Mouse (Mus musculus): Measurements from ENCODE around the gene Galnt10. TPM values are rescaled to one million over a fixed set of nuclear protein-coding genes. Genes with fewer than 3 reads are reported as not detected.
A peak's percentile ranks its signal among the peaks of the same experiment; 100 is the strongest.
"Not testable (repeated sequence)": the region's sequence is repeated elsewhere in the genome, so short reads cannot be mapped to it uniquely, and the experiment has no call there.

Galnt10 gene
- total RNA-seq, 2 experiments from 2014 or later: 47.0 to 51.6 TPM

DNA sequence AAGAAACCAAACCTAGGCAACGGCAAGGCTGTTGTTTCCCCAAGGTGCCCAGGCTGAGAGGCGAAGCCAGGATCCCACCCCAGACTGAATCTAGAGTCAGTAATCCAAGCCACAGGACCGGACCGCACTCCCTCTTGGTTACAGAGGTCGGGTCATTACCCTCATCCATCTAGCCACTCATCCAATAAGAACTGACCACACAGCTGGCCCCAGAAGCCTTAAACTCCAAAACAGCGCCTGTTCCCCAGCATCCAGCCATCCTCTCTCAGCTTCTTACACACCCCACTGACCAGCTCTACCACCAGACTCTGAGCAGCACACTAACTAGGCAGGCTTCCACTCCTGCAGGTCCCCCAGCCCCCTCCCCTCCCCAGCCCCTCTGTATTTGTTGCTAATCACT is 149.8 kb downstream of the Galnt10 start:
- no peak for DNase-seq

DNA sequence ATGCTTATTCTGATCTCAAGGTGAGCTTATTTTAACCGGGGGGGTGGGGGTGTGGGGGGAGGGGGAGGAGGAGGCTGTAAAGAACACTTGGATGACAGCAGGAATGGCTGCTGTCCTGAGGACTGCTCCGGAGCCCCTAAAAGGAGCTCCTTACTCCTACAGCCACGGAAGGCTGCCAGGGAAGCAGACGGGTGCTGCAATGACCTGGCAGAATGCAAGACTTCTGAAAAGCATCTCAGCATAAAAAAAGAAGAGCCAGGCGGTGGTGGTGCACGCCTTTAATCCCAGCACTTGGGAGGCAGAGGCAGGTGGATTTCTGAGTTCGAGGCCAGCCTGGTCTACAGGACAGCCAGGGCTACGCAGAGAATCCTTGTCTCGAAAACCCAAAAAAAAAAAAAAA is 152.6 kb downstream of the Galnt10 start:
- no peak for DNase-seq

DNA sequence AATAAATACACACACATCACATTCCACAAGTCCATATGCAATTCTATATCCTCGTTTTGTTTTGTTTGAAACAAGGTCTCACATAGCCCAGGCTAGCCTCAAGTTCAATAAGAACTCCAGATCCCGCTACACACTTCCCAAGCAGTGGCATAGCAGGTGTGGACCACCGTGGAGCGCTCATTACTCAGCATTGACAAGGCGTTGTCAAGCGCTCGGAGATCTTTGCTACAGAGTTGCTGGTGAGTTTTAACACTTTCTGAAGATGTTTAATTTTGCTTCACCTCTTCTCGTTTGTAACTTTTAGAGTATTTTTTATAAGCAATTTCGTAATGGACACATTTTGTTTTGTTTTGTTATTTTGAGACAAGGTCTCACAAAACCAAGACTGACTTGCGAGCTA is 154.2 kb downstream of the Galnt10 start:
- DNase-seq: no peak

DNA sequence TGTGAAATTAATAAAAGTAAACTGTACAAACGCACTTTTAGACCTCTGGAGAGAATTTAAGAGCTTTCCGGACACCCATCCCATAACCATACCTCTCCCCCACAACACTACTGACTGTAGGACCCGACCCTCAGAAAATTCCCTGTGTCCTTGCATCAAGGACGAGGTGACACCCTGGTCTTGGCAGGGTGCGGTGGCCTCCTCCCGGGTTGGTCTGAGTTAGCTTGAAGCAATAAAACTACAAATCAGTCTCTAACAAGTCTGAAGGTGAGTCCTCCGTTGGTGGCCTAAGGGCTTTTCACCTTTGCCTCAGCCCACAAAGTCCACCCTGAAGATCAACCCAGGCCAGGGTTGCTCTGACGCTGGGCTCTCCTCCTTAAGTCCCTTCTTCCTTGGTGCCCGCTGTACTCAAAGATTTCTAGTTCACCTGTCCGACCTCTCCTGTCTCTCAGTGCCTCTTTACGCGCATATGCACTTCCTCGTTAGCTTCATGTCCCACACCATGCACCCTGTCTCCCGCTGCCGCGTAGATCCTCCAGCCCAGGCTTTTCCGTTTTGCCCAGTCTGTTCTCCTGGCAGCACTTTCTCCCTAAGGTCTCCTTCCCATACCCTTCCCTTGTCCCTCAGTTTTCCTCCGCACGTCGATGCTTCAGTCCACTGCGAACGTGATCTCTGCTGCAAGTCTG is 155.2 kb downstream of the Galnt10 start:
- peak; percentile 17 to 31 for DNase-seq

DNA sequence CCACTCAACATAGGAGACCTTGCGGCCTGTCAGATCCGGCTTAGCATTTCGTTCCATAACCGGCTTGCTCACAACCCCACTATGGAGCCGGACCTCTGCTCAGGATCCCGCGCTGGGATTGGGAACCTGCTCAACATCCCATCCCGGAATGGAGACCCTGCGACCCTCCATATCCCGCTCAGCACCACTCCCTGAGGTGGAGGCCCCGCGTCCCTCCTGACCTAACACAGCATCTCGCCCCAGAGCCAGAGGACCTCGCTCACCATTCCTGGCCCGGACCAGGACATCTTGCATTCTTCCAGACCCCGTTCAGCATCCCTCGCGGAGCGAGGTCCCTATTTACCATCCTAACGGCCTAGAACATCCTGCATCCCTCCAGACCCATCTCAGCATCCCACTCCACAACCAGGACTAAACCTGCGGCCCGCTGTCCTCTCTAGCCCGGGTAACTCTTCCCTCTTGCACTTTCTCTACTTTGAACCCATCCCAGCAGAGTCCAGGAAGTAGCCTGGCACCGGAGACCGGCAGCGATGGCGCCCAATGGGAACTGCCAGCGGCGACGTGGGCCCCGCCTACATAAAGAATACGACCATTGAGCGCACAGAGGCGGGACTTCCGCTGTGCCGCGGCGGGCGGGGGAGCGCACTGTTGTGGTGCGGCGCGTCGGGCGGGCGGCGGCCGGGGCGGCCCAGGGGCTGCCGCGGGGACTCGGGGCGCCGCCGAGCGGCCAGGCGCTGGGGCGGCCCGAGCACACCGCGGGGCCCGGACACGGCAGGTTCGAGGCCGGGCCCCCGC is 155.9 kb downstream of the Galnt10 start, which contains the start of gene Sap30l:
Sap30l (plus strand) TSS at position 667 of the 795 bp plus-strand sequence.
- DNase-seq: peak; percentile 98 to 99

DNA sequence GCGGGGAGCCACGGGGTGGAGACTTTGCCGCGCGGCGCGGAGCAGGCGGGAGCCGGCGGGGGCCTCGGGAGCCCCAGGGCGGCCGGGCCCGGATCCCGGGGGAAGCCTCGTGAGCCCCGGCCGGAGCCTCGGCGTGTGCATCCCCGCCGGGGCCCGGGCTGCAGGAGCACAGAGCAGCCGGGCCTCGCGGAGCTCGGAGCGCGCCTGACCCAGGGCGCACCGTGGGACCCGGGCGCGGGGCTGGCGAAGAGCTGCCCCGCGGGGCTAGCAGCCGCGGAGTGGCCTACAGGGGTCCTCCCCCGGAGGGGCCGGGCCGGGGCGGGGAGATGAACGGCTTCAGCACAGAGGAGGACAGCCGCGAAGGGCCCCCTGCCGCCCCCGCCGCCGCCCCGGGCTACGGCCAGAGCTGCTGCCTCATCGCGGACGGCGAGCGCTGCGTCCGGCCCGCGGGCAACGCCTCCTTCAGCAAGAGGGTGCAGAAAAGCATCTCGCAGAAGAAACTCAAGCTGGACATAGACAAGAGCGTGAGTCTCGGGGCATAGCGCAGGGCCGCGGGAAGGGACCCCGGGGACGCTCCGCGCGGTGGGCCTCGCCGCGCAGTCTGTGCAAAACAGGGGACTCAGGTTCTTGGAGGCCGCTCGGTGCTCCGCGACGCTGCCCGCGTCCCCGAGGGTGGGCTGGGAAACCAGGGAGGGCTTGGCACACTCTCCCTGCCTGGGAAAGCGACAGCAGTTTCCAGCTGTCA is 156.7 kb downstream of the Galnt10 start:
- DNase-seq: peak; percentile 71 to 82

DNA sequence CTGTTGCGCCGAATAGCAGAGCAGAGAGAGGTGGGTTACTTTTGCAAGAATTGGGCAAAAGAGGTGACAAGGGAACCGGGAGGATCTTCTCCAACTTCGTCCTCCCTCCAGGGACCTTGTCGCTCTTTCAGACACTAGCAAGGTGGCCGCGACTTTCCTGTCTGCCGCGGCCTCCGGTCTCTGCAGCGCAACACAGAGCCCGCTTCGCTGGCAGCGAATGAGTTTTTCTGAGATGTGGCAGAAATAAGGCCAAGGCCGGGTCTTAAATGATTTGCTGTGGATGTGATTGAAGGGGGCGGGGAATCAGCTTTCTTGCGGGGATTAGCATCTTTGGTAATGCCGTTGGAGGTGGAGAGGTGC is 157.2 kb downstream of the Galnt10 start:
- DNase-seq: peak; percentile 63 to 69

DNA sequence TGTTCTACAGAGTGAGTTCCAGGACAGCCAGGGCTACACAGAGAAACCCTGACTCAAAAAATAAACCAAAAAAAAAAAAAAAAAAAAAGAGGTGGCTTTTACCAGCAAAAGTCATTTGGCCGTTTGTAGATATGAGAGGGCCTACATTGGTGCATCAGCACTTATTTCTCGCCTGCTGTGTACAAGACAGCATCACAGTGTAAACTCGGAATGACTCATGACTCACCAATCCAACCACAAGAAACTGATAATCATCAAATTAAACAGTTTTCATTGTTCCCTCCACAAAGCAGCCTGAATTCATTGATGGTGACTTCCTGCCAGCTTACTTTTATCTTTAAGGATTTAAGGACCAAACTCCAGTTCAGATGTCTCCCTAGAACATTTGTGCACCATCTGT is 159.8 kb downstream of the Galnt10 start:
- DNase-seq: no peak

DNA sequence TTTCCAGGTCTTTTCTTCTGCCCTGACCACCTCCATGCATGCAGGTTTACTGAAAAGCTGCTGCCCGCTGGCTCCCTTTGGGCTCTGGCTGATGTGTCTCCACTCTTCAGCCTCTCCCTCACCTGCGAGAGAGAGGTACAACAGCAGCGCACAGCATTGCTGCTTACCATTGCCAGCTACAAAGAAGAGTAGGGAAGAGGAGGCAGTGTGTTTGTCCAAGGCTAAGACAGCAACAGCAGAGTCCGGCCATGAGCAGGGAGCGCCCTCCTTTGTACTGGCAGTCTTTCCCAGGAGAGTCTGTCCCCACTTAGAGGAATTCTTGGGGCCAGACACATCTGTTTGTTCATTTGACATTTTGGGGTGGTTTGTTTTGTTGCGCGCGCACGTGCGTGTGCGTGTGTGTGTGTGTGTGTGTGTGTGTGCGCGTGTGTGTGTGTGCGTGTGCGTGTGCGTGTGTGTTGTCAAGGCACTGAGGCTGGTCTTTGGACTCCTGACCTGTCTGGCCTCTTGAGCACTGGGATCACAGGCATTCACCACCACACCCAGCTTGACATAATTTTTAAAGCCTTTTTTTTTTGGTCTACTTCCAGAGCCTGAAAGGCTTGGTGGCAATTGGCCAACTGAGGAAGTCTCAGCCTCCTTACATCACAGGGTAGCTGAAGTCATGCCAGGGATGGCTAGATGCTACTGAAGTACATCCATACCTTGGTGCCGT is 163.9 kb downstream of the Galnt10 start:
- DNase-seq: no peak

DNA sequence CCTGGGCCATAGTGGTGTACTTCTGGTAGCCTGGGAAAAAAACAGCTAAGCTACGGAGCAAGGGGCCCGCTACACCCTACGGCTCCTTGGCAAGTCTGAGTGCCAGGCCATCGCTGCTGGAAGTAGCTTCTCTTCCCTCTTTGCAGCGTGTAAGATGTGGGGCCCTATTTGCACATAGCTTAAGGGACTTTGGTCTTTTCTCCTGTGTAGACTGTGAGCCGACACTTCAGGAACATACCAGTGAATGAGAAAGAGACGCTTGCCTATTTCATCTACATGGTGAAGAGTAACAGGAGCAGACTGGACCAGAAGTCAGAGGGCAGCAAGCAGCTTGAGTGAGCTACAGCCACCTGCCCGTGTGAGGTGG is 164.5 kb downstream of the Galnt10 start:
- DNase-seq: no peak

DNA sequence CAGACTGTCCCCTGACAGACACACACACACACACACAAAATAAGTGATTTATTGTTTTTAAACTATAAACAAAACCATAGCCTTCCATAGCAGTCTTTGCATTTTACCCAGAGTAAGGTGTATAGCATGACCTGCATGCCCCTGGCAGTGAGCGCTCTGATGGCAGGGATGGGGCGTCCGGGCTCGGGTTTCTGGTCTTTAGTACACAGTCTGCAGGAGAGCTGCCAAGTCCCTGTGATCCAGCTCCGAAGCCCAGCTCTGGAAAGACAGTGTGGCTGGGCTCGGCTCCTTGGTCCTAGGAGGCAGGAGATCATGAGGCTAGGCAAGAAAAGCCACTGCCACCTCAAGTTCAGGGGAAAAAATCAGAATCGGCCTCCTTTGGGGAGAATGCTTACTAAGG is 165.8 kb downstream of the Galnt10 start:
- no peak for DNase-seq

DNA sequence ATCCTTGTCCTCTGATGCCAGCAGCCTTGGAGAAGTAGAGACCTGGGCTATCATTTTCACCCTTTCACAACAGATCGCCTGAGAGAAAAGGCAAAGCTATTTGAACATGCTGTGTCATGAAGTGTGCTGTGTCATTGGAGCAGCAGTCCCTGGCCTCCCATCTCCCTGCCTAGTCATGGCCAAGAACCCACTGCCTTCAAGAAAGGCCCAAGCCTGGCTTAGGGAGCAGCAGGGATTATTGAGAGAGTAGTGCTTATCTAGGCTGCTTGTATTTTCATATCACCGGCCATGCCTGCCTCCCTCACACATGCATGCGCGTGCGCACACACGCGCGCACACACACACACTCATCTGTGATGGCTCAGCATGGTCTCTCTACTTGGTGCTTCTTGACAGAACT is 167.0 kb downstream of the Galnt10 start:
- no peak for DNase-seq

DNA sequence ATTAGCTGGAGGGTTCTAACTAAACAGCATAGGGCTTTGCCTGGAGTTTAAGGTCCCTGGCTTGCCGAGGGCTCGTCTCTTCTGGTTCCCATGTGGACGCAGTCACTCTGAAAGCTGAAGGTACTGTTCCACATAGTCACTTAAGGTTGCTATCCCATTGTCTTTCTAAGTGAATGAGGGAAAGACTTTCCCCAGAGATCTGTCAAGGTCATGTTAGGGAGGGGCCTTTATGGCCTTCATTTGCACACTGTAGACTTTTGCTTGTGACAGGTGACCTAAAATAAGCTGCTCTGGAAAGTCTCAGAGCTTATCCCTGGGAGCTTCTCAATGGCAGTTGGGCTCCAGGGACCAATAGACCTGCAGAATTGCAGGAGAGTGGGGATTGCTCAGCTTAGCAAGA is 168.4 kb downstream of the Galnt10 start:
- DNase-seq: no peak

DNA sequence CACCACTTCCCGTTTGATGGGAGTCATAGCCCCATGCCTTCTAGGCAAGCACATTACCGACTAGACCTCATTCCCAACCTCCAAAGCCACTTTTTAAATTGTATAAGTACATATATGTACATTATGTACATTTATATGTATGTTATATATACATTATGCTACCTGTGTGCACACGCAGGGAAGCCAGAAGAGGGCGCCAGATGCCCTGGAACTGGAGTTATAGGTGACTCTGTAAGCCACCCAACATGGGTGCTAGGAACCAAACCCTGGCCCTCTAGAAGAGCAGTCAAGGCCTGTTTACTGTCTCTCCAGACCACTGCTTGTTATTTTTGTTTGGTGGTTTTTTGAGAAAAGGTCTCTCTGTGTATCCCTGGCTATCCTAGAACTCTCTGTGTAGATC is 172.9 kb downstream of the Galnt10 start:
- no peak for DNase-seq

DNA sequence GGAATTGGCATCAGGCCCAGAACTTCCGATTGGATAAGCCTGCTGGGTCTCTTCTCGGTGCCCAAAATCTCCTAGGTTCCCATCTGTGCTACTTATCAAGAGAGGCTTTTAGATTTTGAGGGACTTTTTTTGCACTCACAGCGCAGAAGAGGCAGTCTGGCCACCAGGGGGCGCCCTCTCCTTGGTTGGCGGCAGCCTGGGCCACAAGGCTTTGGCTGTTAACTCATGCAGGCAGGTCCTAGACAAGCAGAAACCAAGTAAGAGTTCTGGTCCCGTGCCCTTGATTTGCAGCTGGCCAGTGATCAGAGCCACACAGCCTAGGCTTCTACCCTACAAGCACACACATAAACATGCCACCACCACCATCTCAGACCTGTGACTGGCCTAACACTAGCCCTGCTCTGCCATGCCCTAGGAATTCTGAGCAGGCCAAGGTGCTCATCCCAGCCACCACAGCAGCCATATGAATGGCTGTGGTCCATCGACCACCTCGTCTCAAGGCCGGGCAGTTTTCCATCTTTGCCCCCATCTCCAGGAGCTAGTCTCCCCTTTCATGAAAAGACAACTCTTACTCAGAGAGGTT is 174.8 kb downstream of the Galnt10 start:
- peak; percentile 90 to 94 for DNase-seq

DNA sequence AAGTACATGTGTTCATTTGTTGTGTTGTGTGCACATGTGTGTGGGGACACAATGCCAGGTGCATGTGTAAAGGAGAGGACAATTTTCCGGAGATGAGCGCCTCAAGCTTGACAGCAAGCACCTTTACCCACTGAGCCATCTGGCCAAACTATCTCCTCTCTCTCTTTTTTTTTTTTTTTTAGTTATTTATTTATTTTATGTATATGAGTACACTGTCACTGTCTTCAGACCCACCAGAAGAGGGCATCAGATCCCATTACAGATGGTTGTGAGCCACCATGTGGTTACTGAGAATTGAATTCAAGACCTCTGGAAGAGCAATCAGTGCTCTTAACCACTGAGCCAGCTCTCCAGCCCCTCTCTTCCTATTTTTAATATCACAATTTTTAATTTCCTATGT is 177.9 kb downstream of the Galnt10 start:
- not testable (repeated sequence) for DNase-seq

DNA sequence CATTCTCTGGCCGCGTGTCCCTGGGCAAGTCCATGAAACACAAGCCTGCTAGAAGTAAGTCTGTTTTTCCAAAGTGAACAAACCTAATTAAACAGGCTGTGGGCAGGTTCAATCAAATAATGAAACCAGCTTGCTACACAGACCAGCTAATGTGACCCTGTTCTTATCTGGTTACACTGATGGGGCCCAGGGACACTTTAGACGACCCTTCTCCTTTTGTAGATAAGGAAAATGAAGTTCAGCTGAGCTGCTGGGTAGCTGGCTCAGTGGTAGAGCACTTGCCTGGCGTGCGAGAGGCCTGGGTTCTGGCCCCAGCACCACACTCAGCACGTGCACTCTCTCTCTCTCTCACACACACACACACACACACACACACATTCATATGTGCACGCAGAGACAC is 178.5 kb downstream of the Galnt10 start:
- DNase-seq: no peak

DNA sequence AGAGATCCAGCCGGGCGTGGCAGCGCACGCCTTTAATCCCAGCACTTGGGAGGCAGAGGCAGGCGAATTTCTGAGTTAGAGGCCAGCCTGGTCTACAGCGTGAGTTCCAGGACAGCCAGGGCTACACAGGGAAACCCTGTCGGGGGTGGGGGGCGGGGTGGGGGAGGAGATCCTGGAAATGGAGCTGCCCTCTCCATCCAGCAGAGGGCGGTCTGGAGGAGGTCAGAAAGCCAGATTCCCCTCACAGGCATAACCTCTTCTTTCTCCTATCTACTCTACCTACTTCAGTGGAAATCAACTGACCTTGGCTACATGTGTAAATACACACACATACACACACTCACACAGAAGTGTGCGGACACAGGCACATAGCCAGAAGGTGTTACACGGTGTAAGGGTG is 180.0 kb downstream of the Galnt10 start:
- DNase-seq: not testable (repeated sequence)

DNA sequence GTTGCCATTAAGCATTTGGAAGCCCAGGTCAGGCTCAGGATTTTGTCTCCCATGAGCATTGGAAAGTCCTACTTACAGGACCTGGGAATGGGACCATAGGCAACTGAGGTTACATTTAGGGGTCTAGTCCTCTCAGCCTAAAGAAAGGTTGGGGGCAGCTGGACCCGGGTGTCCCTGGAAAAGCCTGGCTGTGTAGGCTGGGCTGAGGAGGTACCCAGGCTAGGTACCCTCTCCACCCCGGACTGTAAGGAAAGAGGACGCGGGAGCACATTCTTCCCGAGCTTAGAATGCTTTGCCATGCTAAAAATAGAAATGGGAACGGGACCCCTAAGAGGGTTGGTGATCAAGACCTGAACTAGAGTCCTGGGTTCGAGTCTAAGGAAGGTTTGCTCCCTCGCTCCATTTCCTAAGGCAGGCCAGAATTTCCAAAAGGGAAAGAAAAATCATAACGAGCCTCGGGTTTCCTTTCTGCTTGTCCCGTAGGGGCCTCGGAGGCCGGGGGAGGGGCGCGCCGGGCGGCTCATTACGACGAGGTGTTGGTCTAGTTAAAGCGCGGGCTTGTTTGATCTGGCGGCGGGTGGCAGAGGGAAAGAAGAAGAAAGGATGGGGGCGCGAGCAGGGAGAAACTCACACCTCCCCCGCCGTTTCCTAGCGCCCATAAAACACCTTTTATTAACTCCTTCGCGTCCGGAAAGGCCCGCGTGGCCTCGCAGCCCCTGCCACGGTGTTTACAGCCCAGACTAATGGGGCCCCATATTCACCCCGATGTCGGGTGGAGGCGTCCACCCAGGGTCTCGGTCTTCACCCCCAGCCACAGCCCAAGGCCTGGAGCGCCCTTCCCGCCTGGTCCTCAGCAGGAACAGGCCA is 182.0 kb downstream of the Galnt10 start:
- DNase-seq: peak in 1 of 2 experiments; percentile 16

DNA sequence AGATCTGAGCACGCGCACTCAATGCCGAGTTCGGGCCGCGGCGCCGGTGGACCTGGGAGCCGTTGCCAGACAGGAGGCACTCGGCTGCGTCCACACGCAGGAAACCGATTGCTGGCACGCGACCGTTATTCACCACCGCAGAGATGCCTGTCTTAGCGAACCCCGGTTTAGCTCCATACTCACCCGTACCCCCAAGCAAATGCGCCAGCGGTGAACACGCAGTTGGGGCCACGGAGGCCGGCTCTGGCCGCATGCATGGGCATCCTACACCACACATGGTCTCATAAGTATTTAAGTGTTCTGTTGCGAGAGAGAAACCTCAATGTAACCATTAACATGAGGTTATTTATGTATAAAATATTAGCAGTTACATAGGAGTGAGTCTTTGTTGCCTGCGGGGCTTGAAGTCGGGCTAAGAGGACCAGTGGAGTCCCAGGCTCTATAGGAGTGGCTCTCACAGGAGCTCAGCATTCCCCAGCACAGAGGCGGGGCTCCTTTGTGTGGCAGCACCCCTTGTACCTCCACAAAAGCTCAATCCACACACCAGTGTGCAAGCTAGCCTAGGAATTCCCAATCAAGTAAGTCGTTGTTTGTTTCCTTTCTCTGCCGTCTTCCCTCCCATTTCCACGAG is 182.8 kb downstream of the Galnt10 start:
- peak; percentile 43 to 47 for DNase-seq
